Mouse (Mus musculus) liver, postnatal 0 days (tissue): ENCODE results near the gene Lman2.

Experiments
- CTCF ChIP-seq: sonication (generic); IDR thresholded peaks from 2 replicates; pipeline ENCODE4 v1.5.1; 2016; ENCODE audit warnings: antibody characterized with exemption, low read depth
- EP300 ChIP-seq: IDR thresholded peaks from 2 replicates; pipeline ENCODE4 v1.6.1; 2016; ENCODE audit warnings: antibody characterized with exemption, low read depth, mild to moderate bottlenecking

DNA sequence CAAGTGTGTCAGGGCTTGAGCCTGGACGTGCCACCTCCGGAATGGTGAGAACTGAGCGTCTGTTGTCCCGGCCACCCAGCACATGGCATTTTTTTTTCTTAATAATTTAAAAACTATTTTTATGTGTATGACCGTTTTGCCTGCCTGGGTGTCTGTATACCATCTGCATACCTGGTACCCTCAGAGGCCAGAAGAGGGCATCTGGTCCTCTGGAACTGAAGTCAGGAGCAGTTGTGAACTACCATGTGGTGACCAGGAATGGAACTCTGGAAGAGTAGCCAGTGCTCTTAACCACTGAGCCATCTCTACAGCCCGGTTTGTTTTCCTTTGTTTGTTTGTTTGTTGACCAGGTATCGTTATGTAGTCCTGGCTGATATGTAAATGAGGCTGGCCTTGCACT lies 5.8 kb upstream of the Lman2 start:
- TF ChIP-seq CTCF (peak; percentile 49), EP300 (no peak)
